Mouse (Mus musculus): ENCODE results near the gene Ppp2r5a.

DNA sequence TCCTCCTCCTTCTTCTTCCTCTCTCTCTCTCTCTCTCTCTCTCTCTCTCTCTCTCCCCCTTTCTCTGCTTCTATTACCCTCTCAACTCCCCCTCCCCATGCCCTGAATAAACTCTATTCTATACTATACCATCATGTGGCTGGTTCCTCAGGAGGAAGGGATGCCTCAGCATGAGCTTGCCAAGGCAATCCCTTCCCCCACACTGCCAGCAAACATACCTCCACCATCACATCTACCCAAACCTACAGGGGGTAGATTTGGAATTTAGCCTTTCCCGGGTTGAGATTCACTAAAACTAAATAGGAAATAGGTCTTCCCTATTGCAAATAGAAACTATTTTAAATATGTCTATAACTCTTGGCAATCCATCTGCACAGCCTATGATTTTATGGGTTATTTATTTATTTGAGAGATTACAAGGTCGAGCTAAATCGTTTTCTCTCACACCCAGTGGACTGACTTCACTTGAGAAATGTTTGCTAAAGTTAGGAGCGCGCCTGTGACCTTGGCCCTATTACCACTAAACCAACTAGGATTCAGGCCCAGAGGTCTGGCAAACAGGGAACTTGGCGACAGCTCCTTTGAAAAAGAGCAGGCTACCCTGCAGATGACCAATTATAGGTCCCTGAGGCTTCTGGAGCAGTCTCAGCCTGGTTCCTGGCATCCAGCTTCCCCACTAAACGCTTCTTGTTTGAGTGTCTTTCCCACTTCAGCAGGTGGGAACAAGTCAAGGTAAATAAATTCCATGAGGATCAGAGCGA, 17.1 kb upstream of the Ppp2r5a start:
- TF ChIP-seq POLR2A (IDR thresholded peaks at IDR 0.05; ENCODE audit: low read depth, low read length) (no peak), CTCF (IDR thresholded peaks at IDR 0.05; ENCODE audit: borderline replicate concordance, insufficient read depth, low read length) (no peak)
